Mouse (Mus musculus) embryonic facial prominence, embryonic 10.5 days (tissue): ENCODE results near the gene Mblac1. TPM values are rescaled to one million over a fixed set of nuclear protein-coding genes. Genes with fewer than 3 reads are reported as not detected.

Source experiments
- DNase-seq: peaks from one replicate; pipeline ENCODE4 v3.0.0-alpha.2; 2017; ENCODE audit warnings: low spot score
- H3K27ac ChIP-seq: fragments of 300-500 bp; sonication (generic); replicated peaks from 2 replicates; pipeline ENCODE4 v1.5.1; 2016; ENCODE audit warnings: mild to moderate bottlenecking
- H3K27me3 ChIP-seq: fragments of 300-500 bp; sonication (generic); replicated peaks from 2 replicates; pipeline ENCODE4 v1.6.1; 2016; ENCODE audit warnings: low read depth, mild to moderate bottlenecking; ENCODE audit not compliant: poor library complexity, severe bottlenecking
- H3K36me3 ChIP-seq: fragments of 300-500 bp; sonication (generic); replicated peaks from 2 replicates; pipeline ENCODE4 v1.6.1; 2016; ENCODE audit warnings: mild to moderate bottlenecking, moderate library complexity
- H3K4me1 ChIP-seq: fragments of 300-500 bp; sonication (generic); 2 replicates; pipeline ENCODE4 v1.6.1; 2016
- H3K4me3 ChIP-seq: fragments of 300-500 bp; sonication (generic); 2 replicates; pipeline ENCODE4 v1.5.1; 2016; ENCODE audit warnings: mild to moderate bottlenecking, moderate library complexity
- H3K9me3 ChIP-seq: fragments of 300-500 bp; sonication (generic); 2 replicates; pipeline ENCODE4 v1.6.1; 2016; ENCODE audit warnings: mild to moderate bottlenecking
- WGBS: fragments of 180-500 bp; shearing (Covaris S2); methylation state at CpG from one replicate; pipeline ENCODE4 v1.1.7; 2016; 5-methylcytosine and 5-hydroxymethylcytosine counted together
- microRNA counts: library from miRNA; unstranded; fragments of <30 nt; microRNA quantifications from one replicate; lab custom pipeline; 2017
- microRNA-seq: library from miRNA; unstranded; fragments of <30 nt; microRNA quantifications from one replicate; pipeline ENCODE4, GENCODE M21; 2017
- polyA plus RNA-seq: library from polyadenylated mRNA; unstranded; fragments of >200 nt; fragmentation: Nextera tagmentation; extraction: Ambion mirVana; gene quantifications from 2 replicates; pipeline ENCODE4 v1.2.1, GENCODE M21; 2016

The Mblac1 gene
- polyA plus RNA-seq, 1 experiment from 2014 or later: 8.7 TPM

- no peak overlapping the region for H3K27ac ChIP-seq
- 78% methylated on average over 4 of the region's 4 CpGs for WGBS
- no peak overlapping the region for H3K4me3 ChIP-seq
- H3K4me1 ChIP-seq: no peaks in the 10 kb centered on the region
- H3K27me3 ChIP-seq: no peaks in the 10 kb centered on the region
- H3K36me3 ChIP-seq: no peaks in the 10 kb centered on the region
- no peaks in the 10 kb centered on the region for H3K9me3 ChIP-seq
- no peak for DNase-seq
Measured at GRCm38 (mm10) chr5:138226491-138226890, 32.4 kb downstream of the Mblac1 start.

DNA sequence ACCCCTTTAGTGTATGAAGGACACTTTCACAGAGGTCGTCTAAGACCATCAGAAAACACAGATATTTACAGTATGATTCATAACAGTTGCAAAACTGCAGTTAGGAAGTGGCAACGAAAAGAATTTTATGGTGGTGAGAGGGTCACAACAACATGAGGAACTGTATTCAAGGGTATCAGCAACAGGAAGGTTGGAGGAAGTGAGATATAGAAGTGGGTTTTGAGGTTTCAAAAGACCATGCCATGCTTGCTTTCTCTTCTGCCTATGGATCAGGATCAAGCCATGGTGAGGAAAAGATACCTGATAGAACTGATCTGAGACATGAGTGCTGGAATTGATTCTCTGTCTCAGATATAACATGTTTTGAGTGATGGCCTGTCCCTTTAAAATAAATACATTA is 33.3 kb downstream of the Mblac1 start:
- no peak for DNase-seq
- Histone ChIP-seq H3K9me3 (no peaks in the 10 kb centered on the region), H3K4me1 (no peaks in the 10 kb centered on the region), H3K36me3 (no peaks in the 10 kb centered on the region), H3K4me3 (no peak overlapping the region), H3K27me3 (no peaks in the 10 kb centered on the region), H3K27ac (no peak overlapping the region)
- 75% methylated on average over 2 of the region's 2 CpGs for WGBS

DNA sequence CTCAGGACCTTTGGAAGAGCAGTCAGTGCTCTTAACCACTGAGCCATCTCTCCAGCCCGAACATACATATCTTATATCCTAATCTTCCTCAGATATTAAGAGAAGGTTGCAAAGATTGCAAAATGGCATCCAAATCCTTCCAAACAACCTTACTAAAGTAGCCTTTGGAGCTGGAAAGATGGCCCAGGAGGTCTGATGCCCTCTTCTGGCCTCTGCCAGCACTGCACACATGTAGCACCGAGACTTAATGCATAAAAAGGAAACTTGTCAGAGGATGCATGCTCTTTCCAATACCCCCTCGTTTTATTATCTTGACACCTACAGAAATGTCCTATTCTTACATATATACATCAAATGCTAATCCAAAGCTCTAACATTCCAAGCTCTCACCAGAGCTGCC is 33.9 kb downstream of the Mblac1 start:
- H3K4me1 ChIP-seq: no peaks in the 10 kb centered on the region

GRCm38 (mm10) chr5:138229511-138229910 is 35.4 kb downstream of the Mblac1 start:
- Histone ChIP-seq H3K27ac (no peak overlapping the region), H3K27me3 (no peaks in the 10 kb centered on the region), H3K36me3 (no peaks in the 10 kb centered on the region), H3K4me3 (no peak overlapping the region), H3K9me3 (no peaks in the 10 kb centered on the region), H3K4me1 (no peaks in the 10 kb centered on the region)
- DNase-seq: no peak
- whole genome bisulfite sequencing: 96% methylated on average over 3 of the region's 3 CpGs

More for the DNA sequence above, 33.9 kb downstream of the Mblac1 start:
- WGBS: 63% methylated on average over 3 of the region's 3 CpGs
- Histone ChIP-seq H3K36me3 (no peaks in the 10 kb centered on the region), H3K4me3 (no peak overlapping the region), H3K9me3 (no peaks in the 10 kb centered on the region), H3K27me3 (no peaks in the 10 kb centered on the region), H3K27ac (no peak overlapping the region)
- DNase-seq: no peak

DNA sequence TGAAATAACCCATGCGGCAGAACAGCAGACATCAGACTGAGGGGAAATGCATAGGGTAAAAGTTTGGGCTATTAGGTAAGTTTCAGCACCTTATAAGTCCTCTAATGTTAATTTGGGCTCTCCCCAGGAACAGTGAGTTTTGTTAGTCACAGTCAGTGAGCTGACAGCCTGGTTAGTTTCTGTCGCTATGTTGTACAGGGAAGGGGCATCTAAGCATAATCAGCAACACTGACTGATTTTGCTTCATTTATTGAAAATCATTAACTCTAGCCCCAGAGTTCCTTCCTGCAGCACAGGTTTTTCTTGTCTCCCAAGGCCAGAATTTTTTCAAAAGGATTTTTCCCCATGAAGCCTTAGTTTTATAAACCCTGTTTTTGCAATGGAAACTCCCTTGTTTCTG is 39.7 kb downstream of the Mblac1 start:
- Histone ChIP-seq H3K27me3 (no peaks in the 10 kb centered on the region), H3K4me1 (no peaks in the 10 kb centered on the region), H3K9me3 (no peaks in the 10 kb centered on the region), H3K4me3 (no peak overlapping the region), H3K36me3 (no peaks in the 10 kb centered on the region), H3K27ac (no peak overlapping the region)
- DNase-seq: no peak
- WGBS: 88% methylated on average over 2 of the region's 2 CpGs

DNA sequence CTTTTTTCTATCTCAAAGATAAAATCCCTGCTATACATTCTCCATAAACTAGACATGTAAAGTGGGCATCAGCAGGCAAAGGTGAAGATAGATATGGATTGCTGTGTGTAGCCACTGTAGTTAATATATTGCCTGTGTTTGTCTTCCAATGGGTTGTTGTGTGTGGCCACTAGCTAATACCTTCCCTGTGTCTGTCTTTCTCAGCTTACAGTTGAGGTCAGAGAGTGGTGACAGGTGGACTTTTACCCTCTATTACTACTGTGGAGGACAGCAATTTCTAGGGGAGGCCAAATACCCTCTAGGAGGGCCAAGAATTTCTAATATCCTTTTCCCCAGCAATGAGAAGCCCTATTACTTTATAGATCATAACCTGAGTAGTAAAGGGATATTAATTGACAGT is 40.1 kb downstream of the Mblac1 start:
- Histone ChIP-seq H3K4me1 (no peaks in the 10 kb centered on the region), H3K4me3 (no peak overlapping the region), H3K36me3 (no peaks in the 10 kb centered on the region), H3K27me3 (no peaks in the 10 kb centered on the region), H3K27ac (no peak overlapping the region), H3K9me3 (no peaks in the 10 kb centered on the region)
- DNase-seq: no peak

- DNase-seq: no peak
- no peak overlapping the region for H3K4me3 ChIP-seq
- H3K36me3 ChIP-seq: no peaks in the 10 kb centered on the region
- WGBS: 48% methylated on average over 2 of the region's 2 CpGs
- H3K27ac ChIP-seq: no peak overlapping the region
- H3K9me3 ChIP-seq: no peaks in the 10 kb centered on the region
- H3K27me3 ChIP-seq: no peaks in the 10 kb centered on the region
- no peaks in the 10 kb centered on the region for H3K4me1 ChIP-seq
Measured at GRCm38 (mm10) chr5:138241511-138241910, 47.4 kb downstream of the Mblac1 start.

MicroRNAs encoded within 50 kb of the gene (microRNA counts, 519-probe panel; counts per million panel counts)
- microRNA mmu-miR-106b (lab: Ali Mortazavi, UCI): 5,675 counts per million, percentile 92 among the panel's probes with 10 or more counts
- microRNA mmu-miR-25 (lab: Ali Mortazavi, UCI): 7,817 counts per million, percentile 99 among the panel's probes with 10 or more counts
- microRNA mmu-miR-93 (lab: Ali Mortazavi, UCI): 6,181 counts per million, percentile 95 among the panel's probes with 10 or more counts

Small RNA genes lying within 50 kb of the gene (microRNA-seq; reads per million reads assigned to microRNA genes)
- gene Mir106b (16,741 reads per million, percentile 98 among the genes with 10 or more reads in this experiment), gene Mir25 (1,345 reads per million, percentile 77 among the genes with 10 or more reads in this experiment), gene Mir93 (21,895 reads per million, percentile 98 among the genes with 10 or more reads in this experiment)

Other genes starting within 250 kb of the Mblac1 start
- gene Gjc3, start 231.2 kb upstream of the Mblac1 start, polyA plus RNA-seq: 0.06 and 0.07 TPM in 2 replicates
- not detected in 2 replicates for gene Azgp1, start 212.8 kb upstream of the Mblac1 start, polyA plus RNA-seq
- not detected in 2 replicates for gene Smok3a, start 173.1 kb upstream of the Mblac1 start, polyA plus RNA-seq
- gene Smok3b, start 172.9 kb upstream of the Mblac1 start, polyA plus RNA-seq: not detected in 2 replicates
- gene Smok3c, start 141.1 kb upstream of the Mblac1 start, polyA plus RNA-seq: not detected in 2 replicates
- 28.2 and 30.0 TPM in 2 replicates for gene Zkscan1, start 109.2 kb upstream of the Mblac1 start, polyA plus RNA-seq
- 96.5 and 97.0 TPM in 2 replicates for gene Zscan21, start 77.4 kb upstream of the Mblac1 start, polyA plus RNA-seq
- 32.1 and 39.8 TPM in 2 replicates for gene Zfp113, start 38.6 kb upstream of the Mblac1 start, polyA plus RNA-seq
- gene Cops6, start 33.2 kb upstream of the Mblac1 start, polyA plus RNA-seq: 357 and 367 TPM in 2 replicates
- gene Ap4m1, start 22.3 kb upstream of the Mblac1 start, polyA plus RNA-seq: 30.6 and 33.0 TPM in 2 replicates
- gene Mcm7, start 21.9 kb upstream of the Mblac1 start, polyA plus RNA-seq: 365 and 378 TPM in 2 replicates
- gene Taf6, start 6.9 kb upstream of the Mblac1 start, polyA plus RNA-seq: 146 and 149 TPM in 2 replicates
- 54.4 and 54.6 TPM in 2 replicates for gene Cnpy4, start 6.8 kb upstream of the Mblac1 start, polyA plus RNA-seq
- not detected in 2 replicates for gene Nxpe5, start 31.6 kb downstream of the Mblac1 start, polyA plus RNA-seq
- gene Lamtor4, start 61.2 kb downstream of the Mblac1 start, polyA plus RNA-seq: 38.6 and 40.2 TPM in 2 replicates
- gene BC037034, start 69.7 kb downstream of the Mblac1 start, polyA plus RNA-seq: 5.7 and 6.1 TPM in 2 replicates
- 3.6 and 4.5 TPM in 2 replicates for gene Gal3st4, start 78.5 kb downstream of the Mblac1 start, polyA plus RNA-seq
- 0.11 TPM in 1 of 2 replicates, not detected in the other for gene Gm43720, start 85.6 kb downstream of the Mblac1 start, polyA plus RNA-seq
- 48.1 TPM in 2 replicates for gene Gpc2, start 85.7 kb downstream of the Mblac1 start, polyA plus RNA-seq
- 5.5 and 6.2 TPM in 2 replicates for gene Stag3, start 85.9 kb downstream of the Mblac1 start, polyA plus RNA-seq
- 0.19 TPM in 1 of 2 replicates, not detected in the other for gene Pvrig, start 147.6 kb downstream of the Mblac1 start, polyA plus RNA-seq
- gene Zfp157, start 247.2 kb downstream of the Mblac1 start, polyA plus RNA-seq: 38.9 and 44.9 TPM in 2 replicates